Mouse (Mus musculus) kidney, postnatal 10 days (tissue): Measurements from ENCODE around the gene Pf4.

Experiments
- DNase-seq: peaks from one replicate; pipeline ENCODE4 v3.0.0; 2021; ENCODE audit warnings: mixed read lengths

Gene Pf4

GRCm38 (mm10) chr5:90771880-90772653, at the start of gene Pf4:
Pf4 (plus strand) TSS chr5:90772435.
- DNase-seq, result peak; percentile 64

GRCm38 (mm10) chr5:90722656-90723055, 49.6 kb upstream of the Pf4 start:
- DNase-seq, result no peak

- no peak for DNase-seq
Measured at GRCm38 (mm10) chr5:90728254-90728653, 44.0 kb upstream of the Pf4 start.

GRCm38 (mm10) chr5:90731480-90731879, 40.8 kb upstream of the Pf4 start:
- DNase-seq, result peak; percentile 22

- no peak for DNase-seq
Measured at GRCm38 (mm10) chr5:90742029-90742428, 30.2 kb upstream of the Pf4 start.

- DNase-seq, result no peak
Measured at GRCm38 (mm10) chr5:90753934-90754333, 18.3 kb upstream of the Pf4 start.

- DNase-seq, result peak; percentile 13
Measured at GRCm38 (mm10) chr5:90758020-90758605, 14.1 kb upstream of the Pf4 start.

GRCm38 (mm10) chr5:90759077-90760065, 12.9 kb upstream of the Pf4 start, which contains the start of gene Cxcl5:
Cxcl5 (plus strand) TSS chr5:90759360.
- peak; percentile 31 for DNase-seq

- no peak for DNase-seq
Measured at GRCm38 (mm10) chr5:90760303-90760702, 11.9 kb upstream of the Pf4 start.

GRCm38 (mm10) chr5:90760844-90761243, 11.4 kb upstream of the Pf4 start:
- DNase-seq, result no peak

GRCm38 (mm10) chr5:90761834-90762233, 10.4 kb upstream of the Pf4 start:
- no peak for DNase-seq

- DNase-seq, result no peak
Measured at GRCm38 (mm10) chr5:90763912-90764665, 8.1 kb upstream of the Pf4 start.

GRCm38 (mm10) chr5:90765821-90766606, 6.2 kb upstream of the Pf4 start:
- no peak for DNase-seq

GRCm38 (mm10) chr5:90768218-90768617, 4.0 kb upstream of the Pf4 start, which contains the start of gene Ppbp:
Ppbp (plus strand) TSS chr5:90768518.
- DNase-seq, result no peak

- DNase-seq, result no peak
Measured at GRCm38 (mm10) chr5:90771369-90771768, 866 bp upstream of the Pf4 start.

GRCm38 (mm10) chr5:90775562-90775961, 3.3 kb downstream of the Pf4 start:
- DNase-seq, result no peak

GRCm38 (mm10) chr5:90777621-90778020, 5.4 kb downstream of the Pf4 start:
- no peak for DNase-seq

- no peak for DNase-seq
Measured at GRCm38 (mm10) chr5:90778856-90779255, 6.6 kb downstream of the Pf4 start.

- DNase-seq, result no peak
Measured at GRCm38 (mm10) chr5:90783697-90784096, 11.5 kb downstream of the Pf4 start.

GRCm38 (mm10) chr5:90785659-90786588, 13.7 kb downstream of the Pf4 start, which contains the start of gene Cxcl3:
Cxcl3 (plus strand) TSS chr5:90786103.
- DNase-seq, result peak; percentile 70
